Comparison of ENCODE assay signal across 22 mouse cellular contexts in genomic region chr3:9887627-9887994, GRCm38 (mm10).
DNase-seq lines count a peak whose midpoint lies in the region; ATAC-seq and TF ChIP-seq lines count a peak whose summit lies in the region.
"Had no signal": no experiment of that assay in that cellular context is flagged by ENCODE, and none has a peak within 500 bp of the region (broad histone marks: within the 10 kb centered on the region; RNA-seq: fewer than 3 reads in every experiment).

No protein-coding gene starts in this region.

- no peaks in the 10 kb centered on the region for H3K36me3 ChIP-seq in limb, embryonic 10.5 days
- H3K36me3 ChIP-seq: kidney, embryonic 15.5 days; limb, embryonic 15.5 days had no signal

- H3K9me3 ChIP-seq in limb, embryonic 10.5 days (replicated peaks): no peaks in the 10 kb centered on the region
- H3K9me3 ChIP-seq: kidney, embryonic 15.5 days; limb, embryonic 15.5 days had no signal

- intact Hi-C loops in heart, postnatal 10 days (cut with DNase I): no loop called here

- ATAC-seq in CD4-positive, CD25-positive, alpha-beta regulatory T cell, adult 4 months: peak; percentile 52
- ATAC-seq in inflammation-experienced regulatory T-cells, adult 6 months: peak; percentile 41
- ATAC-seq: intestine, postnatal 0 days had no signal

- no peak overlapping the region for H3K4me3 ChIP-seq in layer of hippocampus, adult 2 months
- H3K4me3 ChIP-seq in limb, embryonic 10.5 days: no peak overlapping the region
- H3K4me3 ChIP-seq: heart, adult 2 months; kidney, embryonic 15.5 days; limb, embryonic 15.5 days had no signal

- 91% methylated on average over 2 of the region's 2 CpGs for WGBS in limb, embryonic 10.5 days

- H3K4me1 ChIP-seq in limb, embryonic 10.5 days: no peaks in the 10 kb centered on the region
- H3K4me1 ChIP-seq: limb, embryonic 15.5 days had no signal

- TF ChIP-seq CTCF in layer of hippocampus, adult 2 months (conservative IDR thresholded peaks at IDR 0.05): no peak

- H3K27me3 ChIP-seq in limb, embryonic 10.5 days (ENCODE audit: low read depth, poor library complexity, severe bottlenecking): no peaks in the 10 kb centered on the region
- H3K27me3 ChIP-seq: kidney, embryonic 15.5 days; limb, embryonic 15.5 days had no signal

- DNase-seq in layer of hippocampus, adult 2 months (ENCODE audit: low spot score in 2 of 2): no peak
- no peak for DNase-seq in layer of hippocampus, adult 11-12 months (ENCODE audit: low spot score)
- peak; percentile 53 for DNase-seq in thymus, postnatal 4 days
- DNase-seq in limb, embryonic 10.5 days (ENCODE audit: low spot score): no peak
- DNase-seq in heart, postnatal 10 days: no peak
- DNase-seq: adrenal gland, postnatal 10 days; cerebellum, adult 9-10 months; forebrain, postnatal 0 days; heart, postnatal 4 days; kidney, postnatal 36 days; layer of hippocampus, adult 9-11 months; lung, adult 18-20 months; lung, postnatal 10 days; right cerebral cortex, adult 18-20 months; right cerebral cortex, postnatal 4 days had no signal

- H3K27ac ChIP-seq in layer of hippocampus, adult 2 months: peak overlapping the region; percentile 11; the same call in 1 of the 2 replicates
- no peak overlapping the region for H3K27ac ChIP-seq in limb, embryonic 10.5 days
- H3K27ac ChIP-seq: heart, adult 2 months; kidney, embryonic 15.5 days; limb, embryonic 15.5 days; stomach, postnatal 0 days had no signal
